28 mouse cellular contexts compared by ENCODE assay signal in the genomic region with DNA sequence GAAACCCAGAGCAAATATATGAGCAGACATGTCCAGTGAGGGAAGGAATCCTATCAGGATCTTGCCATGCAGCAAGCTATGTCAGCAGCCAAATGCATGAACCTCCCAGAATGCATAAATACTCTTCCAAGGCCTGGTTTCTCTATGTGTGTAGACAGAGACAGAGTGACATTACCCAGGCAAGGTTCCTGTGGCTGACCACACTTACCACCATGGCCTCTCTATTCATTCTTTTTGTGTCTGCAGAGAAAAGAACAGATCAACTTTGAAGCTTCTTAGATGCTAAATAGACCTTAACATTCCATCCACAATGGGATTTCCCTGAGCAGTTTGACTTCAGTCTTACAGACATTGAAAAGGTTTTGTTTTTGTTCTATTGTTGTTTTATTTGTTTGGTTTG. TPM values are rescaled to one million over a fixed set of nuclear protein-coding genes. Genes with fewer than 3 reads are reported as not detected.
"Had no signal": no experiment of that assay in that cellular context is flagged by ENCODE, and none has a peak within 500 bp of the region (broad histone marks: within the 10 kb centered on the region; RNA-seq: fewer than 3 reads in every experiment).

No protein-coding gene starts in this region.

- H3K9me3 ChIP-seq: heart, embryonic 13.5 days; heart, embryonic 15.5 days; hindbrain, embryonic 13.5 days; hindbrain, embryonic 15.5 days; limb, embryonic 13.5 days; limb, embryonic 15.5 days; liver, embryonic 12.5 days had no signal

- H3K4me2 ChIP-seq: heart, embryonic 11.5 days; heart, embryonic 13.5 days; heart, embryonic 15.5 days; hindbrain, embryonic 13.5 days; hindbrain, embryonic 15.5 days; limb, embryonic 13.5 days; limb, embryonic 15.5 days; liver, embryonic 12.5 days had no signal

- H3K27ac ChIP-seq: heart, adult 2 months; heart, embryonic 13.5 days; heart, embryonic 15.5 days; hindbrain, embryonic 13.5 days; hindbrain, embryonic 15.5 days; hindbrain, postnatal 0 days; layer of hippocampus, adult 2 months; limb, embryonic 13.5 days; limb, embryonic 15.5 days; liver, embryonic 12.5 days had no signal

- H3K9ac ChIP-seq: heart, embryonic 13.5 days; heart, embryonic 15.5 days; hindbrain, embryonic 13.5 days; hindbrain, embryonic 15.5 days; limb, embryonic 13.5 days; limb, embryonic 15.5 days; liver, embryonic 12.5 days had no signal

- H3K27me3 ChIP-seq: heart, embryonic 13.5 days; heart, embryonic 15.5 days; hindbrain, embryonic 15.5 days had no signal

- DNase-seq: gastrocnemius, postnatal 14 days; gastrocnemius, postnatal 36 days; heart, adult 11 months; heart, adult 2 months; heart, postnatal 14 days; heart, postnatal 36 days; kidney, adult 18-20 months; kidney, adult 8-10 months; kidney, postnatal 10 days; kidney, postnatal 25 days; kidney, postnatal 4 days; left cerebral cortex, postnatal 4 days had no signal

- H3K4me1 ChIP-seq: liver, embryonic 12.5 days had no signal

- H3K4me3 ChIP-seq: heart, adult 2 months; heart, embryonic 13.5 days; heart, embryonic 15.5 days; hindbrain, embryonic 13.5 days; hindbrain, embryonic 15.5 days; layer of hippocampus, adult 2 months; limb, embryonic 13.5 days; limb, embryonic 15.5 days; liver, embryonic 12.5 days had no signal

- ATAC-seq: hindbrain, postnatal 0 days; intestine, embryonic 16.5 days; liver, embryonic 12.5 days had no signal

- H3K36me3 ChIP-seq: heart, embryonic 13.5 days; heart, embryonic 15.5 days; hindbrain, embryonic 13.5 days; hindbrain, embryonic 15.5 days; limb, embryonic 13.5 days; limb, embryonic 15.5 days; liver, embryonic 12.5 days had no signal

RNA-seq across cellular contexts. Expression of gene Cdhr3, which starts 54.0 kb away (rescaled TPM):
- total RNA-seq: hematopoietic stem cell, adult 5-6 weeks; liver, adult 2 months had no signal
- polyA plus RNA-seq: heart, embryonic 11.5 days; intestine, embryonic 14.5 days; kidney, embryonic 14.5 days; limb, embryonic 11.5 days; liver, adult 2 months; liver, embryonic 12.5 days had no signal
